Mouse (Mus musculus): ENCODE measurements at regions not wholly inside any gene's neighbourhood (a gene's known extent, or its start where the extent isn't known, plus 50 kb on each side); places are given as distances from the start of the nearest gene placed in this dataset.
"Not testable (repeated sequence)": the region's sequence is repeated elsewhere in the genome, so short reads cannot be mapped to it uniquely, and the experiment has no call there.

DNA sequence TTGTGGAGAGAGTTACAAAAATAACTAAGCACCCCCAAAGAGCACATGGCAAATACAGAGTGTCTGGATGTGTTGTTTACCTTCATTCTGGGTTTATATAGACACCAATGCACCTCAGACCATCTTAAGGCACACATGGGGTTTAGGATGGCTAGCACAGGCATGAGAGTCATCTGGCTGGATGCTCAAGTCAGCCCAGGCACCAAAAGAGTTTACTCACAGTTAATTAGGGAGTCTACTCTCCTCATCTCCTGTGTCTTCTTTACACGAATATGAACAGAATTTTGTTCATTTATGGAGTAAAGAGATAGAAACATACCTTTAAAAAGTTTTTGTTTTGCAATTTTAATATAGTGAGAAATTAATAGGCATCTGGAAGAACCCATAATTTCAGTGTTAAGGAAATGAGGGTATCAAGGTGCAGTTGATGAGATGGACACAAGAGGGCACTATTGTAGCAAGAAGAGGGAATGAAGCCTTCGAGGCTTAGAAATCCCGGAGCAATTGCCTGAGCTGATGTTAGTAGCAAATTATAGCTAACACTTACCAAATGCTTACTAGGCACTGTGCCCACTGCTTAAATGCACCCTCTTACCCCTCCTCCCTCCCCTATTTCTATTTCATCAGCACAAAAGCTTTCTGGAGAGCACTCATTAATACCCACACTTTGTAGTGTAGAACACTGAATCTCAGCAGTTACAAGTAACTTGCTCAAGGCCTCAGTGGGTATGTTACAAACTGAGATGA is 174.6 kb downstream of the Eepd1 start:
- peak; percentile 16 for DNase-seq

DNA sequence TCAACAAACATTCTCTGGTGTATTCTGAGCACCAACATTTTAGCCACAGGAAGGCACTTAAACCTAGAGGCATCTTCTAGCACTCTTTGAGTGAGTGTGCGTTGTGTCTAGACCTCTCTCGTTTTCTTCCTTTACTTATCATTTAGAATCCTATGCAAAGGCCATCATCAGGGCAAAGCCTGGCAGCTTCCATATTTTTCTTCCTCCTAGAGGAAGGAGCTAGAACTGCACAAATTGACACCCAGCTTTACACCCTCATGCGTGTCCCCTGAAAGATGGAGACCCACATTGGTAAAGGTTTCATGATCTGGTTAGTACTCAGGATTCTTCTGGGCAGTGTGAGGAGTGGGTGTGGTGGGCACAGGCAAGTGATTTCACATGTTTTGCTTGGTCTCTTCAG is 175.2 kb downstream of the Eepd1 start:
- DNase-seq = no peak

DNA sequence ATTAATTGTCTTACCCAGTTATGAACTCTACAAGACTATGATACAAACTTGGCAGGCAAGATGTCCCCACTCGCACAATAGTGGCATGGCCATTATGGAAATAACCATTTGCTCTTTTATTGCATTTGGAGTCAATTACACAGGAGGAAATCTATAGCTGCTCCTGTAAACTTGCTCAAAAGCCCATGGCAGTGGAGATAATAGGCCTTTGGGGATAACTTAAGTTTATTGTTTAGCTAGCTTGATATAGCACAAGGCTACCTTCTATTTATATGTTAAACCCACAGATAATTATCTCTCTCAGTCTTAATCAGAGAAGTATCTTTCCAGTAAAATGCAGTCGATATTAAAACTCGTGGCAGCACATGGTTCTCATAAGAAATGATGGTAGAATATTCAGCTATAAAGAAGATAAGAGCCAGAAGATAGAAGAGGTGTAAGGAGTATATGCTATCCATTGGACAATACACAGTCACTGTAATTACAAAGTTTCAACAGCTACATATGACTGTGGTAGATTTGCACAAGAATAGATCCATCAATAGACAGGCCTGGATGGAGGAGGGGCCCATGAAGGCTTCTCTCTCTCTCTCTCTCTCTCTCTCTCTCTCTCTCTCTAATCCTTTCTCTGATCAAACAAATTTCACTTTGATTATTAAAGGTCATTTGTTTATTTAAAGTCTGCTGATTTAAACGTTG is 202.4 kb downstream of the Eepd1 start:
- no peak for DNase-seq

DNA sequence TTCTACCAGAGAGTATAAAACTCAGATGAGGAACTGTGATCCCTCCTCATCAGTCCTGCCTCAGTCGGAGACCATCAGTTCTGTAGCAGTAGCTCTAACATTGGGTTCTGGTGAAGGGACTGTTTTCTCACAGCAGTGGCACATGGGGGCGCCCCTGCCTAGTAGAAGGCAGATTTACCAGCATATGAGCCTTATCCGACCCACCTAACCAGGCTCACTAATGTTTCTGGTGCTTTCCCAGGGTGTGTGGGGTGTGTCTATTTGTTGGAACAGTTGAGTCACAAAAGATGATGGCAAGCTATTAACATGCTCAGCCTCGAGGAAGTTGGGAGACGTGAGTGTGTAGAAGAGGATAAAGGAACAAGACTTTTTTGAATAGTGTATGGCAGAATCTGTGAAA is 212.3 kb downstream of the Eepd1 start:
- peak; percentile 66 for DNase-seq

DNA sequence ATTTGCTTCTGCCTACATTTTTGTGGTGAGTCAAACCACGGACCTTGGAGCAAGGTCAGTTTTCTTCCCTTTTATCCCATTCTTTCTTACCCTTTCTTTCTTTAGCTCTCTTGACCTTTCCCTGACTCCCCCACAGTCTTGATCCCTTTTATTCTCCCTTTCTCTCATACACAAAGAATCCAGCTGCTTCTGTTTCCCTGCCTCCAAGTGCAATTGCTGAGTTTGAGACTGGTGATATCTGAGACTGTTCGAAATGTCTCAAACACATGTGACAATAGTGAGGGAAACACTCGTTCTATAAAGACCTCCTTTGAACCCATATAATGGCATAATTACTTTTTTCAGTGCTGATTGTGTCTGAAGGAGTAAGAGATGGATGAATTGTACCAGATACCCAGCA is 213.7 kb downstream of the Eepd1 start:
- no peak for DNase-seq

DNA sequence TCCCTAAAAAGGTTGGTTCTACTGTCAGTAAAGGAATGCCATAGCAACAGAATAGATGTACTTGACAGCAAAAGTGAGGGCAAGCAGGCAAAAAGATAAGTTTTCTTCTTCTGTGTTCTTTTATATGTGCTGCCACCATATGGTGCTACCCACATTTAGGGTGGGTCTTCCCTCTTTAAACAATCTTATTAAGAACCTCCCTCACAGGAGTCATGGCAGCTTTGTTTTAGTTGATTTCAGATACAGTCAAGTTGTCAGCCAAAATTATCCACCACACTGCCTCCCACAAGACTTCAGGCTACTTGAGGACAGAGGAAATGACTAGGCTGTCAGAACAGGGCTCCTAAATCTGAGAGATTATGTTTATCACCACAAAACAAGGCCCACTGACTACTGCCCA is 232.3 kb downstream of the Eepd1 start:
- DNase-seq = no peak

DNA sequence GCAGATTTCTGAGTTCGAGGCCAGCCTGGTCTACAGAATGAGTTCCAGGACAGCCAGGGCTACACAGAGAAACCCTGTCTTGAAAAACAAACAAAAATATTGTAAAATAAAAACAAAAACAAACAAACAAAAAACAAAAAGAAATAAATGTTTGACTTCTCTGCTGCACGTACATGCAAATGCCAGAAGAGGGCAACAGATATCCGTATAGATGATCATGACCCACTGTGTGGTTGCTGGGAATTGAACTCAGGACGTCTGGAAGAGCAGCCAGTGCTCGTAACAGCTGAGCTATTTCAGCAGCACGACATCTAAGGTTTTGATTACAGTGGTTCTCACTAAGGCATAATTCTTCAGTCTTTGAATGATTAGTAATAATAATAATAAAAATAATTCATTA is 262.8 kb downstream of the Eepd1 start:
- DNase-seq = no peak

DNA sequence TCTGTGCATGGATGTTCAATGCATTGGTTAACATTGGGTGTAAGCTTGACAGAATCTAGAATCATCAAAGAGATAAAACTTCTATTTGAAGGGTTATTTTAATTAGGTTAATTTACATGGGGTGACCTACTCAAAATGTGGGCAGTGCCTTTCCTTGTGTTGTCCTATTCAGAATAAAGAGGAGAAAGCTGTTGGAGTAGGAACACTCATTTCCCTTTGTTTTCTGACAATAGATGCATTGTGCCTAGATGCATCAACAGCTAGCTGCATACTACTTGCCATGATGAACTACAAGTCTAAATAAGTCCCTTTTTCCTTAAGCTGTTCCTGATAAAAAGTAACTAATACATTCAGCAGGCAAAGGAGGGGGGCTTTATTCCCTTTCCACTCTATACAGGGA is 269.8 kb downstream of the Eepd1 start:
- DNase-seq = no peak

DNA sequence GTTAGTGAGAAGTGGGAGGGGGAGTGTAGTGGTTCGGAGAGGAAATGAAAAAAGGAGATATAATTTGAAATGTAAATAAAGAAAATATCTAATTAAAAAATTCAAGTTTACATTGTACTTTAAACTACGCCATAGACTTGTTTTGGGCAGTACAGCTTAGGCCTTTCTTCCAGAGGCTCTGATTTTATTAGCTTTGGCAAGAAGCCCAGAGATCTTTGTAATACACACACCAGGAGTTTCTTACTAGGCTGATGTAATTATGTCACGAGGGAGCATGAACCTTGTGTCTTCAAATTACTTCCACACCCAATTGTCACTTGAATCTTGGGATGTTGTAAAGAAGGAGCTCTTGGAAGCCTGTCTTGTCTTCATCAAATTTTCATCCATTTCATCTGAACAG is 292.6 kb downstream of the Eepd1 start:
- no peak for DNase-seq

DNA sequence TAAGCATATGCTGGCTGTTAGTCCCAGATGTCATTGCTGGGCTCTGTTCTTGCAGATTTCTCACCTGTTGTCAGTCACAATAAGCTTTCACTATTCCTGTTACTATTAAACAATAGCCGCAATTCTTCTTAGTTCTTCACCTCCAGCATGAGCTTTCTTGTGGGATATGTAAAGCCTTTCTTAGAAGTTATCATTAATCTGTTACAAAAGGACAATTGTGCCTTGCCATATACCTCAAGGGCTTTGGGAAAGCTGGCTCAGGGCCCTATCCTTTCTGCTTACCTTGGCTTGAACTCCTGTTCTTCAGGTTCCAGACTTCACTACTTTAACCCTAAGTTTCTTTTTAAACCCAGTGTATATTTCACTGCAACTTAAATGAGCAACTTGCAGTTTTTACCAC is 301.3 kb downstream of the Eepd1 start:
- DNase-seq = no peak

DNA sequence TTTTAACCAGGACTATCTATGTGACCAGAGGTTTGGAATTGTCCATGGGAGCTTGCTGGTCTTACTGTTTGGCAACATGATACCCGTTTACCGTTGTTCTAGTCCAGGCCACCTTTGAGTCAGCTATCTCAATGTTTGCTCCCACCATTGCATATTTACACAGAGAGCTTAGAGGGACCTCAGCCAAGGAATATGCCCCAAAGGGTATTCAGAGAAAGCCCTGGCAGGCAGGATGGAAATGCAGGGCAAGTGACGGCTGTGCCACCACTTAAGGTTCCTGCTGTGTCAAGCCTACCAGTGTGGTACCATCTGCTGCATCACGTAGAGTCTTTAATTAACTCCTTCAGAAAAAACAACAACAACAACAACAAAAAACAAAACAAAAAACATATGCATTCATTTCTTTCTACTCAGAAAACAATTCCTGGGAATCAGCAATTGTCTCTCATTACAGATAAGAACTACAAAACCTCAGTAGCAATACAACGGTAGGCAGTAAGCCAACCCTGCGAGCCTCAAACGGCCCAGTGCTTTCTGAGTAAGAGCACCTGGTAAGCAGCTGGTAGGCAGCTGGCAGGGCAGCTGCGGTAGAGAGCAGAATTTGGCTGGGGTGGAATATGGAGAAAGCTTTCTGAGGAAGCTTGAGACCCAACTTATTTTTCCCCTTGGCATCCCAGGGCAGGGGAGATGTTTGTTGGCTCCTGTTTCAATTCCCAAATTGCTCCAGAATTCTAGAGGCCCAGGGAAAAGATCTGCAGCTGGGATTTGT is 314.0 kb downstream of the Eepd1 start:
- DNase-seq = no peak

DNA sequence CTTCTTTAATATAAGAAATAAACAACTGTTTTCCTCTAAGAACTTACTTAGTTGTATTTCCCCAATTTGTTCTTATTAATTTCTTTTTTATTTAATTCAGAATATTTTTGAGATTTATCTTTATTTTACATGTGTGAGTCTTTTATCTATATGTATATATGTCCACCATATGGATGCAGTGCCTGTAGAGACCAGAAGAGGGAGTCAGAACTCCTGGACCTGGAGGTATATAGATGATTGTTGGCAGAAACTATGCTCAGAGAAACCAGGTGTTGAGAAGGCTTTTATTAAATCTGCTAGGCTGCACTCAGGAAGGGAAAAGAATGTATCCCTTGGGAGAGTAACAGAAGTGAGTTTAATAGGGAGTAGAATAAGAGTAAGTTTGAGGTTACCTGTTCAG is 328.2 kb downstream of the Eepd1 start:
- no peak for DNase-seq

DNA sequence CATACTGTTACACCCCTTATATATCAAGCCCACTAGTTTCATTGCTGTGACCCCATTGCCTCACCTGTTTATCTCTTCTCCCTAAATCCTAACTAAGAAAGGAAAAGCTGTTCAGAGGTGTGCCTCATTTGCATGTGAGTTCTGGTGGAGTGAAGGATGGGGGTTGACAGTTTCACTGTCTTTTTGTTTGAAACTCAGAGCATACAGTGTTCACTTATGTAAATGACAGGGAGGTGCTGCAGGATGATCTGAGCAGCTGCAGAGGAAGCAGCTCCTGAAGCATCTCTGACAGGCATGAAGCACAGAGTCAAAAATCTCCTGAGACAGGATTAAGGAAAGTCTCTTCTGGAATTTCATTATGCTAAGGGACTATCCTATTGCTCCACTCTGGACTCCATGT is 351.9 kb downstream of the Eepd1 start:
- DNase-seq = no peak

DNA sequence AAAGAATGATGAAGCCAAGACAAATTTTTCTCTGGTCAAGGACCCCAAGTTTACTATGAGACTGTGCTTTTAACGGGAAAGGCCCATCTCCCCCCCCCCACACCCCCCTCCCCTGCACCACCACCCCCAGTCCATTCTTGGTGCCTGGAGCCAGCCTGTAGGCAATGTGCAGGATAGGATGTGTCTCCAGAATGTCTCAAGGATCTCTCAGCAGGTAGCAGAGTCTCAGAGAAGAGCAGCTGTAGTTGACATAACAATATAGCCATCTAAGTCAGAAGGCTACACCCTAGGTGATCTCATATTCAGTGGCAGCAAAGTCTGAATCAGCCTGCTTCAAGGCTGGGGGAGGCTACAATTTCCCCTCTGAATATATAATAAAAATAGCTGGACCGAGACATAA is 368.6 kb downstream of the Eepd1 start:
- DNase-seq = not testable (repeated sequence)

DNA sequence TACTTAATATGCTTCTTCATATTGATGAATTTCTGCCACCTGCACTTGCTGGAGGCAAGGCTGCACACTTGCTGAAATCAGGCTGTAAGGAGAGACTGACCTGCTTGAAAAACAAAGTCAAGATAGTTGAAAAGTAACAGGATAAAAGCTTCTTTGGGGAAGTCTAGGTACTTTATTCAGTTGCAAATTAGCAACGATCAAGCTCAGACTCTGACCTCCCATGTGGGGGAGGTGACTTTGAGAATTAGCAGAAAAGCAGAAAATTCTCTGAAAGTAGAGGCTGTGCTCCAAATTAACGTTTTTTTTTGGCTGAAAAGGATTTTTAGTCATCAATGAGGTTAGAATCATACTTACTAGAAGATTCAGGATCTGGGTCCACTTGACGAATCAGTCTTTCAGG is 369.3 kb downstream of the Eepd1 start:
- DNase-seq = not testable (repeated sequence)

DNA sequence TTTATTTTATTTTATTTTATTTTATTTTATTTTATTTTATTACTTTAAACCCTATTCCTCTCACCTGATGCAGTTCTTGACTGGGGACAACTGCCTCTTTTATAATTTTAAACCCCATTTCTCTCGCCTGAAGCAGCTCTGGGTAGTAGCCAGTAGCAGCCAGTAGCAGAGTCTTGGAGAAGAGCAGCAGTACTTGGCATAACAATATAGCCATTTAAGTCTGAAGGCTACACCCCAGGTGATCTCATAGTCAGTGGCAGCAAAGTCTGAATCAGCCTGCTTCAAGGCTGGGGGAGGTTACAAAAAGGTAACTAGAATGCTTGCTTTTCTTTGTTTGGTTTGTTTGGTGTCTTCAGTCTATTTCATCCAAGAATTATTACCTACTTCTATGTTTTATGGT is 373.2 kb downstream of the Eepd1 start:
- no peak for DNase-seq

DNA sequence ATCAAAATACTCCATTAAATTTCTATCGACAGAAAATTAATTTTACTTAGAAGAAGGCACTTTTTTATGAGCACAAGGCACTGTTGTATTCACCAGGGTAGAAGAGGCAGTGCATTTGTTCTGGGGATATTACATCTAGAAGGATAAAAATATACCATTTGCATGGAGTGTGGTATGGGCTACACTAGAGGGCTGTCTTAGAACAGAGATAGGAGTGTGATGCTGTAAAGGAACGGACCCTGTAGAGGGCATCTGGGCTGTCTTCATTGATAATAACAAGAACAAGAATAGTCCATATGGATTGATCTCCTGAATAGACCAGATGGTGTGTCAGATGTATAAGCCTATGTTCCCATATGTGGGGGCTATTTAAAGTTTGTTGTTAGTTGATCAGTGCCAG is 388.9 kb downstream of the Eepd1 start:
- no peak for DNase-seq

DNA sequence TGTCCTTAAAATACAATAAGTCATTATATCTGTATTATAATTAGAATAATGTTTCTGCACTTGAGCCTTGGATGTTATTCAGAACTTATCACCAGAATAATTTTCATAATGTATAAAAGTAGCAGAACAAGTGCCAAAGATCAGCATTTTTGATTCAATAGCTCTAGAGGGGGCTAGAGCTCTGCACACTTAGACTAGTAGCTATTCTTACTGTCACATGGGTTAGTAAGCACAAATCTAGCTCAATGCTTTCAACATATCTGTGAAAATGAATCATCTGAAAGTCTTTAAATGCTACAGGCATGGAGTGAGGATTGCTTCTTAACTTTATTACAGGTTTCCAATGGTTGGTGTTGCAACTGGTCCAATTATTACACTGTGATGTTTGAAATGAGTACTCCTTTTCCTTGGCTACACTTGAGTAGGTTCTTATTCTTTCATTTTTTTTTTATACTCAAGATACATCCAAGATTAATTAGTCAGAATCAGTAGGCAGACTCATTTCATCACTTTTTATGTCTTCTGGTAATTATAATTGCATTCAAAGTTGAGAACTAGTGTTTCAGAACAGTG is 415.1 kb downstream of the Eepd1 start:
- no peak for DNase-seq
